13 mouse cellular contexts compared by ENCODE assay signal in the genomic region with DNA sequence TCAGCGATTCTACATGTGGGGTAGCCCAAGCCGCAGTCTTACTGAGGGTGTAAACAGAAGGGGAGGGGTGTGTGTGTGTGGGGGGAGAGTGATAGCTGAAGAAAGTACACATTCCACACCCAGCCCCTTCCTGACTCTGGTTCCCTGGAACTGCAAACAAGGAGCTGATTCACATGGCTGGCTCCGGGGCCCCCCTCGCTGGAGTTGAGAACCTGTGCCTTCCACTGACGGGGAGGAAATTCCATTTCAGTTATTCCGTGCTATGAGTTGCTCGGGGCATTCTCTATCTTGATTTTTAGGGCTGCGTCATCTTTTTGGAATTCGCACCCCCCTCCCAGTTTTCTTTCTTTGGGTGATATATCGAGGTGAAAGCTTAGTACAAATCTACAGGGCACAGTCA.
DNase-seq lines count a peak whose midpoint lies in the region; ATAC-seq and TF ChIP-seq lines count a peak whose summit lies in the region.
"Had no signal": no experiment of that assay in that cellular context is flagged by ENCODE, and none has a peak within 500 bp of the region (broad histone marks: within the 10 kb centered on the region; RNA-seq: fewer than 3 reads in every experiment).

No protein-coding gene starts in this region.

- WGBS in lung, embryonic 16.5 days = 36% methylated on average over 10 of the region's 10 CpGs
- 77% methylated on average over 10 of the region's 10 CpGs for WGBS in midbrain, embryonic 10.5 days

- H3K4me3 ChIP-seq in lung, embryonic 16.5 days (ENCODE audit: low read length) = no peak overlapping the region
- no peak overlapping the region for H3K4me3 ChIP-seq in midbrain, embryonic 10.5 days
- no peak overlapping the region for H3K4me3 ChIP-seq in layer of hippocampus, adult 2 months
- H3K4me3 ChIP-seq: midbrain, embryonic 12.5 days; neural tube, embryonic 13.5 days had no signal

- H3K36me3 ChIP-seq in lung, embryonic 16.5 days (ENCODE audit: control insufficient read depth, insufficient read depth, low read length) = no peaks in the 10 kb centered on the region
- H3K36me3 ChIP-seq in midbrain, embryonic 10.5 days = no peaks in the 10 kb centered on the region
- H3K36me3 ChIP-seq: midbrain, embryonic 12.5 days; neural tube, embryonic 13.5 days had no signal

- intact Hi-C loops in heart, postnatal 25 days (cut with DNase I) = no loop called here

- peak; percentile 45 for ATAC-seq in lung, embryonic 16.5 days (ENCODE audit: low read depth)
- ATAC-seq: hindbrain, postnatal 0 days had no signal

- H3K9ac ChIP-seq in lung, embryonic 16.5 days (ENCODE audit: low read length) = no peak overlapping the region
- H3K9ac ChIP-seq: midbrain, embryonic 12.5 days; neural tube, embryonic 13.5 days had no signal

- H3K4me2 ChIP-seq in lung, embryonic 16.5 days (ENCODE audit: low read depth, low read length) = peak overlapping the region; percentile 21; the same call in 1 of the 2 replicates
- H3K4me2 ChIP-seq: midbrain, embryonic 12.5 days; neural tube, embryonic 13.5 days had no signal

- DNase-seq in heart, postnatal 25 days (ENCODE audit: low spot score) = peak; percentile 17
- DNase-seq in heart, adult 8-10 months (ENCODE audit: low spot score) = no peak
- no peak for DNase-seq in lung, postnatal 25 days (ENCODE audit: low spot score)
- peak; percentile 48 to 66 for DNase-seq in kidney, postnatal 4 days
- DNase-seq in yolk sac, embryonic 10.5 days (ENCODE audit: low spot score) = peak; percentile 78
- DNase-seq in midbrain, embryonic 10.5 days (ENCODE audit: low spot score) = no peak
- DNase-seq in layer of hippocampus, adult 2 months (ENCODE audit: low spot score in 2 of 2) = no peak
- DNase-seq: cerebellum, adult 8-10 months; heart, adult 11 months had no signal

- no peak for TF ChIP-seq CTCF in layer of hippocampus, adult 2 months (conservative IDR thresholded peaks at IDR 0.05)

- no peak overlapping the region for H3K27ac ChIP-seq in lung, embryonic 16.5 days (ENCODE audit: low read length)
- H3K27ac ChIP-seq in midbrain, embryonic 10.5 days (replicated peaks) = no peak overlapping the region
- no peak overlapping the region for H3K27ac ChIP-seq in layer of hippocampus, adult 2 months
- H3K27ac ChIP-seq: hindbrain, postnatal 0 days; midbrain, embryonic 12.5 days; neural tube, embryonic 13.5 days had no signal

- no peaks in the 10 kb centered on the region for H3K9me3 ChIP-seq in lung, embryonic 16.5 days (ENCODE audit: control insufficient read depth, low read length)
- H3K9me3 ChIP-seq in midbrain, embryonic 10.5 days (replicated peaks) = no peaks in the 10 kb centered on the region
- H3K9me3 ChIP-seq: midbrain, embryonic 12.5 days; neural tube, embryonic 13.5 days had no signal

- H3K4me1 ChIP-seq in lung, embryonic 16.5 days (replicated peaks; ENCODE audit: control insufficient read depth, insufficient read depth, low read length) = peaks cover 16% of the 10 kb centered on the region
- H3K4me1 ChIP-seq in midbrain, embryonic 10.5 days = peaks cover 8% of the 10 kb centered on the region; the same call in 1 of the 2 replicates
- H3K4me1 ChIP-seq: midbrain, embryonic 12.5 days had no signal

- no peaks in the 10 kb centered on the region for H3K27me3 ChIP-seq in lung, embryonic 16.5 days (ENCODE audit: control insufficient read depth, insufficient read depth, low read depth, low read length)
- H3K27me3 ChIP-seq in midbrain, embryonic 10.5 days (ENCODE audit: low read depth, poor library complexity, severe bottlenecking) = 0 out of 2 replicates have a peak, but pooled peaks cover 3% of the 10 kb centered on the region
- H3K27me3 ChIP-seq: midbrain, embryonic 12.5 days; neural tube, embryonic 13.5 days had no signal

Comparison
In these comparisons a context has a peak if more than half of its experiments do, and no peak if none do; other contexts are left out.
1. DNase-seq: peak in heart, postnatal 25 days (single experiment), kidney, postnatal 4 days (2 of 2) and yolk sac, embryonic 10.5 days (single experiment); none in heart, adult 8-10 months (single experiment), lung, postnatal 25 days (single experiment), midbrain, embryonic 10.5 days (single experiment) and layer of hippocampus, adult 2 months (0 of 2).